Mouse (Mus musculus): ENCODE results near the gene Tubgcp2. TPM values are rescaled to one million over a fixed set of nuclear protein-coding genes. Genes with fewer than 3 reads are reported as not detected.

The Tubgcp2 gene
- polyA plus RNA-seq, 1 experiment from 2014 or later, result 34.4 TPM

DNA sequence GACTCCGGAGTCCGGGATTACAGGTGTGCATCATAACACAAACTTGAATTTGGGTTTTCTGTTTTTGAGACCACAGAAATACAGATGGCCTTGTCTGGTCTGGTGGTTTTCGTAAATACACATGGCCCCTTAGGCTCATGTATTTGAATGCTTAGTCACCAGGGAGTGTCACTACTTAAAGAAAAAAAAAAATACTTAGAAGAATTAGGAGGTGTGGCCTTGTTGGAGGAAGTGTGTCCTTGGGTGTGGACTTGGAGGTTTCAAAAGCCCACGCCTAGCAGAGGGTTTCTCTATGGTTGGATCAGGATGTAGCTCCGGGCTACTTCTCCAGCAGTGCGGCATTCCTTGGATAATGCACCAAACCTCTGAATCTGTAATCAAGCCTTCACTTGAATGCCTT is 41.2 kb upstream of the Tubgcp2 start:
- ATAC-seq (replicated peaks; ENCODE audit: low FRiP score, low read depth), result no peak
- Histone ChIP-seq H3K36me3 (ENCODE audit: insufficient read depth, low read length) (no peaks in the 10 kb centered on the region), H3K4me2 (ENCODE audit: low read length) (no peak overlapping the region), H3K27ac (no peak overlapping the region), H3K27me3 (ENCODE audit: insufficient read depth, low read length) (peaks cover 32% of the 10 kb centered on the region), H3K4me1 (replicated peaks; ENCODE audit: insufficient read depth, low read length) (no peaks in the 10 kb centered on the region), H3K4me3 (replicated peaks; ENCODE audit: low read depth, low read length) (no peak overlapping the region), H3K9me3 (replicated peaks; ENCODE audit: low read length) (no peaks in the 10 kb centered on the region), H3K9ac (ENCODE audit: low read depth, low read length) (no peak overlapping the region)
- no peak for TF ChIP-seq CTCF (IDR thresholded peaks at IDR 0.05; ENCODE audit: low read depth)
- WGBS, result 71% methylated on average over 6 of the region's 6 CpGs
- DNase-seq (ENCODE audit: low spot score), result no peak

DNA sequence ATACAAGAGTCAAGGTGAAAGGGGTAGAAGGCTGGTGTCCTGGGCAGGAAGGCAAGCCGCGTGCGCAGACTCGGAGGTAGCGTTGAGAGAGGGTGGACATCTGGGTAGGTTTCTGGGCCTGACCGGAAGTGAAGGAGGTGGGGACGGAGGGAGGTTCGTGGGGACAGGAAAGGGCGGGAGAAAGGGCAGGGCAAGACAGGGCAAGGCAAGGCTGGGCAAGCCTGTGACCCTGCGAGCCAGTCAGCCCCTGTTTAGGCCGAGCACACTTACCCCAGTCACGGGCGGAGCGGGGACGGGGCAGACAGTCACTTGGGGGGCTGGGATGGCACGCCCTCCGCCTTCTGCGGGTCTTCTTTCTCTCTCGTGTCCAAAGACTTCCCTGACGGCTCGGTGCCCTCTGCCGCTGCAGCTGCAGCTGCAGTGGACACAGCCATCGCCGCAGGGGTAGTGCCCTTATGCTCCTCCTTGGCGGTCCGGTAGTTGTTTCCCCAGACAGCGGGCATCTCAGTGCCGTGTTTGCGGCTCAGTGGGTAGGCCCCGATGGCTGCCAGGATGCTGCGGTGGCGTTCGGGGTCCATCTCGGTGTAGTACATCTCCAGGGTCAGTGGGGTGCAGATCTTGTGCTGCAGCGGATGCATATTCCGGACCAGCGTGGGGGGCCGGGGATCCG is 33.7 kb upstream of the Tubgcp2 start:
- Histone ChIP-seq H3K9ac (ENCODE audit: low read depth, low read length) (peak overlapping the region; percentile 46), H3K4me3 (replicated peaks; ENCODE audit: low read depth, low read length) (peak overlapping the region; percentile 22; the same call in 1 of the 2 replicates), H3K9me3 (replicated peaks; ENCODE audit: low read length) (no peaks in the 10 kb centered on the region), H3K36me3 (ENCODE audit: insufficient read depth, low read length) (no peaks in the 10 kb centered on the region), H3K27me3 (ENCODE audit: insufficient read depth, low read length) (no peaks in the 10 kb centered on the region), H3K4me1 (replicated peaks; ENCODE audit: insufficient read depth, low read length) (no peaks in the 10 kb centered on the region), H3K4me2 (ENCODE audit: low read length) (peak overlapping the region; percentile 56), H3K27ac (no peak overlapping the region)
- WGBS, result 42% methylated on average over 38 of the region's 39 CpGs
- DNase-seq (ENCODE audit: low spot score) (no peak), ATAC-seq (replicated peaks; ENCODE audit: low FRiP score, low read depth) (peak; percentile 59; the same call in 1 of the 2 replicates)
- TF ChIP-seq CTCF (IDR thresholded peaks at IDR 0.05; ENCODE audit: low read depth), result no peak

DNA sequence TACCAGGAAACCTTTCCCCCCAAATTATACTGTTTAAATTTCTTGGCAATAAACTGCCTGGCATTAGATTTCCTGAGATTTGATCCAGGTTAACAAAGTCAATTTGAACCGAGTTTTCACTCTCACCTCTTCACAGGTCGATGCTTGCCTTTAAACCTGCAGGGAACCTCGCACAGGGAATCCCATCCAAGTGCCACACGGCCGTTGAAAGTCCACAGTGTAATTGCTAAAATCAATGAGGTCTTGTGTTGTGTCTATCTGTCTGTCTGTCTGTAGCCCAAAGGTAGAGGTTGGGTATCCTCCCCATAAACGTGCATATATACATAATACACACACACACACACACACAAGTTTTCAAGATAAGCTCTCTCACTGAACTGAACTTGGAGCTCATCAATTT is 30.9 kb upstream of the Tubgcp2 start:
- peaks cover 5% of the 10 kb centered on the region; the same call in 1 of the 2 replicates for H3K27me3 ChIP-seq (ENCODE audit: insufficient read depth, low read length)
- ATAC-seq (replicated peaks; ENCODE audit: low FRiP score, low read depth) (no peak), DNase-seq (ENCODE audit: low spot score) (no peak)
- H3K4me1 ChIP-seq (replicated peaks; ENCODE audit: insufficient read depth, low read length), result no peaks in the 10 kb centered on the region
- H3K4me2 ChIP-seq (ENCODE audit: low read length), result no peak overlapping the region
- no peak overlapping the region for H3K27ac ChIP-seq
- no peak overlapping the region for H3K9ac ChIP-seq (ENCODE audit: low read depth, low read length)
- 50% methylated on average over 6 of the region's 6 CpGs for WGBS
- no peak overlapping the region for H3K4me3 ChIP-seq (replicated peaks; ENCODE audit: low read depth, low read length)
- no peak for TF ChIP-seq CTCF (IDR thresholded peaks at IDR 0.05; ENCODE audit: low read depth)
- no peaks in the 10 kb centered on the region for H3K36me3 ChIP-seq (ENCODE audit: insufficient read depth, low read length)
- H3K9me3 ChIP-seq (replicated peaks; ENCODE audit: low read length), result no peaks in the 10 kb centered on the region

DNA sequence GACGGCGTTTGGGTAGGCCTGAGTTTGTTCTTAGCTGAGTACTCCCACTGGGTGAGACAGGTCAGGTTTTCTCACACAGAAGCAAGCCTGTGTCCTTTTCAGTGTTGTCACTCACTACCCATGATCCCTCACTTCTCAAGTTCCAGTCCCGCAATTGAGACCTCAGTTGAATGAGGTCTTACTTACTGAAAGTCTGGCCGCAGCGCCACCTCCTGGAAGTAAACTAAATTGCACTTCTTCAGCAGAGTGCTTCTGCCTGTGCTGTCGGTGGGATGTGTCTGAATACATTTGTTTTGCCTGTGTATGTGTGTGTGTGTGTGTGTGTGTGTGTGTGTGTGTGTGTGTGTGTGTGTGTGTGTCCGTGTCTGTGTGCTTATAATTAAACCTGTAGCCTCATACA is 26.6 kb upstream of the Tubgcp2 start:
- Histone ChIP-seq H3K4me2 (ENCODE audit: low read length) (no peak overlapping the region), H3K4me1 (replicated peaks; ENCODE audit: insufficient read depth, low read length) (peaks cover 13% of the 10 kb centered on the region), H3K4me3 (replicated peaks; ENCODE audit: low read depth, low read length) (no peak overlapping the region), H3K9ac (ENCODE audit: low read depth, low read length) (no peak overlapping the region), H3K27me3 (ENCODE audit: insufficient read depth, low read length) (peaks cover 40% of the 10 kb centered on the region), H3K9me3 (replicated peaks; ENCODE audit: low read length) (no peaks in the 10 kb centered on the region), H3K27ac (no peak overlapping the region), H3K36me3 (ENCODE audit: insufficient read depth, low read length) (no peaks in the 10 kb centered on the region)
- DNase-seq (ENCODE audit: low spot score) (peak; percentile 74), ATAC-seq (replicated peaks; ENCODE audit: low FRiP score, low read depth) (0 out of 2 replicates have a peak, but pooled peaks have one; percentile 11)
- TF ChIP-seq CTCF (IDR thresholded peaks at IDR 0.05; ENCODE audit: low read depth), result peak; percentile 80
- 23% methylated on average over 7 of the region's 7 CpGs for WGBS

DNA sequence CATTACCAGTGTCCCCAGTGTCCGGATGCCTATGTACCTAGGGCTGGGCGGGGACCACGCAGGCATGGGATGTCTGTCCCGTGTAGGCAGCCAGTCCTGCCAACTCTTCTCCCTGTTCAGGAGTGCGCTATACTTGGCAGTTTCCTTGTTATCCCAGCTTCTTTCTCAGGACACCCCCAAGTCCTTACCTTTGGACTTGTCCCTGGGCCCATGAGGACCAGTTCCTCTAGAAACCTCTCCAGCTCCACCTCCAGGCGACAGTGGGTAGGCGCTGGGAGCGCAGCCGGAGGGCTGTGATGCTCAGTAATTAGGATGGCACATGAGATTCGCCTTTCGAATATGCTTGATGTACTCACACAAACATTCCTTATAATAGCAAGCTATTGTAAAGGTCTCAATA is 25.8 kb upstream of the Tubgcp2 start:
- no peaks in the 10 kb centered on the region for H3K9me3 ChIP-seq (replicated peaks; ENCODE audit: low read length)
- no peak overlapping the region for H3K4me2 ChIP-seq (ENCODE audit: low read length)
- no peak overlapping the region for H3K27ac ChIP-seq
- no peak for DNase-seq (ENCODE audit: low spot score)
- peaks cover 13% of the 10 kb centered on the region for H3K4me1 ChIP-seq (replicated peaks; ENCODE audit: insufficient read depth, low read length)
- H3K9ac ChIP-seq (ENCODE audit: low read depth, low read length), result no peak overlapping the region
- WGBS, result 18% methylated on average over 11 of the region's 11 CpGs
- TF ChIP-seq CTCF (IDR thresholded peaks at IDR 0.05; ENCODE audit: low read depth), result peak; percentile 54; the same call in 1 of the 2 replicates
- no peak overlapping the region for H3K4me3 ChIP-seq (replicated peaks; ENCODE audit: low read depth, low read length)
- H3K36me3 ChIP-seq (ENCODE audit: insufficient read depth, low read length), result no peaks in the 10 kb centered on the region
- 0 out of 2 replicates have a peak, but pooled peaks have one; percentile 26 for ATAC-seq (replicated peaks; ENCODE audit: low FRiP score, low read depth)
- H3K27me3 ChIP-seq (ENCODE audit: insufficient read depth, low read length), result peaks cover 46% of the 10 kb centered on the region

DNA sequence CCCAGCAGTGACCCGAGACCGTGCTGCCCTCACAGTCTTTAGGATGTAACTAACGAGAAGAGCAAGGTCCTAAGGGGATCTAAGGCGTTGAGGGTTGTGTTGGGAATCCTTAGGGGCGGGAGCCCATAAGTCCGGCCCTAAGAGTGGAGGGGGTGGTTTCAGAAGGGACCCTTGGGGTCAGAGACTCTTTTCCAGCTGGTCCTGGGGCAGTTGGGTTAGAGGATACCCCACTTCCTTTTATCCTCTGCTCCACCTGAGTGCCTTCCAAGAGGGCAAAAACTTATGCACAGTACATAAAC is 25.3 kb upstream of the Tubgcp2 start:
- Histone ChIP-seq H3K9me3 (replicated peaks; ENCODE audit: low read length) (no peaks in the 10 kb centered on the region), H3K27me3 (ENCODE audit: insufficient read depth, low read length) (peaks cover 50% of the 10 kb centered on the region), H3K4me1 (replicated peaks; ENCODE audit: insufficient read depth, low read length) (peaks cover 13% of the 10 kb centered on the region), H3K4me3 (replicated peaks; ENCODE audit: low read depth, low read length) (no peak overlapping the region), H3K4me2 (ENCODE audit: low read length) (peak overlapping the region; percentile 63; the same call in 1 of the 2 replicates), H3K27ac (no peak overlapping the region), H3K36me3 (ENCODE audit: insufficient read depth, low read length) (no peaks in the 10 kb centered on the region), H3K9ac (ENCODE audit: low read depth, low read length) (no peak overlapping the region)
- WGBS, result 4% methylated on average over 6 of the region's 6 CpGs
- no peak for DNase-seq (ENCODE audit: low spot score)
- TF ChIP-seq CTCF (IDR thresholded peaks at IDR 0.05; ENCODE audit: low read depth), result no peak
- ATAC-seq (replicated peaks; ENCODE audit: low FRiP score, low read depth), result 0 out of 2 replicates have a peak, but pooled peaks have one; percentile 0

All from kidney, postnatal 0 days (tissue).